ENCODE assay signal across 14 mouse cellular contexts in genomic region chr8:95974889-95975288, GRCm38 (mm10).
DNase-seq lines count a peak whose midpoint lies in the region; ATAC-seq and TF ChIP-seq lines count a peak whose summit lies in the region.
"Had no signal": no experiment of that assay in that cellular context is flagged by ENCODE, and none has a peak within 500 bp of the region (broad histone marks: within the 10 kb centered on the region; RNA-seq: fewer than 3 reads in every experiment).

No protein-coding gene starts in this region.

- no peaks in the 10 kb centered on the region for H3K36me3 ChIP-seq in forebrain, postnatal 0 days (ENCODE audit: insufficient read depth)
- H3K36me3 ChIP-seq in forebrain, embryonic 12.5 days (replicated peaks): no peaks in the 10 kb centered on the region
- H3K36me3 ChIP-seq in E14TG2a.4 (ENCODE audit: insufficient read depth, low read length): no peaks in the 10 kb centered on the region
- H3K36me3 ChIP-seq: embryonic facial prominence, embryonic 12.5 days had no signal

- no peak overlapping the region for H3K9ac ChIP-seq in forebrain, postnatal 0 days
- no peak overlapping the region for H3K9ac ChIP-seq in forebrain, embryonic 12.5 days
- H3K9ac ChIP-seq: embryonic facial prominence, embryonic 12.5 days had no signal

- 20% methylated on average over 4 of the region's 4 CpGs for WGBS in forebrain, postnatal 0 days
- 15% methylated on average over 4 of the region's 4 CpGs for WGBS in forebrain, embryonic 12.5 days

- intact Hi-C loops in left cerebral cortex, adult 2 months (cut with DNase I): no loop called here

- H3K27ac ChIP-seq in forebrain, postnatal 0 days (ENCODE audit: low read depth, low read length): no peak overlapping the region
- no peak overlapping the region for H3K27ac ChIP-seq in forebrain, embryonic 12.5 days
- no peak overlapping the region for H3K27ac ChIP-seq in left cerebral cortex, adult 2 months
- H3K27ac ChIP-seq: embryonic facial prominence, embryonic 12.5 days had no signal

- ATAC-seq in forebrain, postnatal 0 days: no peak
- ATAC-seq in forebrain, embryonic 12.5 days (ENCODE audit: low FRiP score): no peak; the same call in 1 of the 2 replicates
- ATAC-seq: activated CD4-positive, CD25-positive, alpha-beta regulatory T cell, adult 4 months had no signal

- TF ChIP-seq CTCF in forebrain, postnatal 0 days (IDR thresholded peaks at IDR 0.05; ENCODE audit: low read depth): peak; percentile 76
- TF ChIP-seq CTCF in left cerebral cortex, adult 2 months (IDR thresholded peaks at IDR 0.05): peak; percentile 79
- TF ChIP-seq CTCF in E14TG2a.4 (conservative IDR thresholded peaks at IDR 0.05; ENCODE audit: low read length): peak; percentile 43

- DNase-seq in forebrain, postnatal 0 days: peak; percentile 77
- no peak for DNase-seq in left cerebral cortex, adult 2 months (ENCODE audit: extremely low spot score in 1 of 2, low spot score in 2 of 2)
- DNase-seq in left cerebral cortex, adult 8-10 months (ENCODE audit: low spot score in 2 of 2): no peak
- DNase-seq in embryo, embryonic 10.5 days (ENCODE audit: low spot score): peak; percentile 54
- DNase-seq in thymus, postnatal 36 days: no peak
- no peak for DNase-seq in right cerebral cortex, postnatal 10 days (ENCODE audit: low spot score in 2 of 2)
- DNase-seq: kidney, postnatal 25 days; lung, postnatal 4 days had no signal

- no peak overlapping the region for H3K4me3 ChIP-seq in forebrain, postnatal 0 days (ENCODE audit: low read depth, low read length)
- no peak overlapping the region for H3K4me3 ChIP-seq in forebrain, embryonic 12.5 days (replicated peaks)
- H3K4me3 ChIP-seq in left cerebral cortex, adult 2 months: no peak overlapping the region
- H3K4me3 ChIP-seq in E14TG2a.4 (replicated peaks; ENCODE audit: low read length): no peak overlapping the region
- H3K4me3 ChIP-seq: embryonic facial prominence, embryonic 12.5 days had no signal

- 0 out of 2 replicates have a peak, but pooled peaks cover 3% of the 10 kb centered on the region for H3K27me3 ChIP-seq in forebrain, postnatal 0 days (ENCODE audit: insufficient read depth, low read length)
- H3K27me3 ChIP-seq in forebrain, embryonic 12.5 days: no peaks in the 10 kb centered on the region
- H3K27me3 ChIP-seq in E14TG2a.4 (ENCODE audit: insufficient read depth, low read length): peaks cover 5% of the 10 kb centered on the region; the same call in 1 of the 2 replicates
- H3K27me3 ChIP-seq: embryonic facial prominence, embryonic 12.5 days had no signal

- H3K4me2 ChIP-seq in forebrain, postnatal 0 days (ENCODE audit: low read depth): no peak overlapping the region
- H3K4me2 ChIP-seq in forebrain, embryonic 12.5 days: no peak overlapping the region
- H3K4me2 ChIP-seq: heart, embryonic 11.5 days; liver, embryonic 11.5 days had no signal

- H3K4me1 ChIP-seq in forebrain, postnatal 0 days (ENCODE audit: insufficient read depth): no peaks in the 10 kb centered on the region
- H3K4me1 ChIP-seq in forebrain, embryonic 12.5 days: 0 out of 2 replicates have a peak, but pooled peaks cover 2% of the 10 kb centered on the region
- no peaks in the 10 kb centered on the region for H3K4me1 ChIP-seq in E14TG2a.4 (replicated peaks; ENCODE audit: low read depth, low read length)

- no peaks in the 10 kb centered on the region for H3K9me3 ChIP-seq in forebrain, postnatal 0 days (ENCODE audit: low read length)
- no peaks in the 10 kb centered on the region for H3K9me3 ChIP-seq in forebrain, embryonic 12.5 days
- H3K9me3 ChIP-seq in E14TG2a.4 (ENCODE audit: low read length): no peaks in the 10 kb centered on the region
- H3K9me3 ChIP-seq: embryonic facial prominence, embryonic 12.5 days had no signal

Comparison
In these comparisons a context has a peak if more than half of its experiments do, and no peak if none do; other contexts are left out.
1. DNase-seq: peak in forebrain, postnatal 0 days (single experiment) and embryo, embryonic 10.5 days (single experiment); none in left cerebral cortex, adult 2 months (0 of 2), left cerebral cortex, adult 8-10 months (0 of 2), thymus, postnatal 36 days (0 of 2) and right cerebral cortex, postnatal 10 days (0 of 2).
2. Peak in every context shown above with its lines, with median percentiles within 50 percentile points of each other: CTCF ChIP-seq.